Mouse (Mus musculus) stomach, embryonic 15.5 days (tissue): ENCODE data around the gene Nepn. TPM values are rescaled to one million over a fixed set of nuclear protein-coding genes. Genes with fewer than 3 reads are reported as not detected.

ENCODE experiments used
- ATAC-seq: fragments of 200-750 bp; cut with Nextera tagmentation; 2 replicates; pipeline ENCODE4 v1.8.0; 2017; ENCODE audit warnings: low read depth, moderate number of reproducible peaks, moderate TSS enrichment; ENCODE audit not compliant: insufficient read depth, low FRiP score
- H3K27ac ChIP-seq: fragments of 300-500 bp; sonication (generic); 2 replicates; pipeline ENCODE4 v1.5.1; 2015; ENCODE audit warnings: mild to moderate bottlenecking, inconsistent platforms
- H3K27me3 ChIP-seq: fragments of 300-500 bp; sonication (generic); replicated peaks from 2 replicates; pipeline ENCODE4 v1.6.1; 2015; ENCODE audit warnings: inconsistent platforms
- H3K36me3 ChIP-seq: fragments of 300-500 bp; sonication (generic); 2 replicates; pipeline ENCODE4 v1.6.1; 2015; ENCODE audit warnings: inconsistent platforms
- H3K4me1 ChIP-seq: fragments of 300-500 bp; sonication (generic); 2 replicates; pipeline ENCODE4 v1.6.1; 2015; ENCODE audit warnings: inconsistent platforms
- H3K4me2 ChIP-seq: fragments of 300-500 bp; sonication (generic); 2 replicates; pipeline ENCODE4 v1.6.1; 2015; ENCODE audit warnings: mild to moderate bottlenecking, inconsistent platforms
- H3K4me3 ChIP-seq: fragments of 300-500 bp; sonication (generic); replicated peaks from 2 replicates; pipeline ENCODE4 v1.5.1; 2015; ENCODE audit warnings: inconsistent platforms
- H3K9ac ChIP-seq: fragments of 300-500 bp; sonication (generic); 2 replicates; pipeline ENCODE4 v1.6.1; 2015; ENCODE audit warnings: inconsistent platforms
- H3K9me3 ChIP-seq: fragments of 300-500 bp; sonication (generic); 2 replicates; pipeline ENCODE4 v1.6.1; 2016; ENCODE audit warnings: inconsistent platforms
- WGBS: fragments of 180-500 bp; shearing (Covaris S2); methylation state at CpG from one replicate; pipeline ENCODE4 v1.1.7; 2015; 5-methylcytosine and 5-hydroxymethylcytosine counted together
- polyA plus RNA-seq: library from polyadenylated mRNA; unstranded; fragments of >200 nt; fragmentation: Nextera tagmentation; extraction: Ambion mirVana; gene quantifications from 2 replicates; pipeline ENCODE4 v1.2.1, GENCODE M21; 2015

The Nepn gene
- polyA plus RNA-seq, 1 experiment from 2014 or later = 15.5 TPM

GRCm38 (mm10) chr10:52430953-52431352 lies 42.2 kb downstream of the Nepn start:
- Histone ChIP-seq H3K27ac (no peak overlapping the region), H3K4me3 (no peak overlapping the region), H3K9ac (no peak overlapping the region), H3K27me3 (no peaks in the 10 kb centered on the region), H3K36me3 (peaks cover 36% of the 10 kb centered on the region), H3K4me2 (no peak overlapping the region), H3K4me1 (0 out of 2 replicates have a peak, but pooled peaks cover 3% of the 10 kb centered on the region), H3K9me3 (no peaks in the 10 kb centered on the region)
- WGBS = 84% methylated on average over 1 of the region's 1 CpGs
- no peak for ATAC-seq

GRCm38 (mm10) chr10:52434836-52435235 lies 46.1 kb downstream of the Nepn start:
- no peaks in the 10 kb centered on the region for H3K27me3 ChIP-seq
- 93% methylated on average over 8 of the region's 8 CpGs for WGBS
- no peak overlapping the region for H3K27ac ChIP-seq
- H3K4me1 ChIP-seq = no peaks in the 10 kb centered on the region
- H3K36me3 ChIP-seq = peaks cover 50% of the 10 kb centered on the region
- H3K9ac ChIP-seq = no peak overlapping the region
- H3K9me3 ChIP-seq = no peaks in the 10 kb centered on the region
- H3K4me2 ChIP-seq = no peak overlapping the region
- ATAC-seq = no peak
- H3K4me3 ChIP-seq = no peak overlapping the region

Other genes with a start within 250 kb of the Nepn start
- gene Ros1, start 193.7 kb upstream of the Nepn start, polyA plus RNA-seq = 0.62 and 1.1 TPM in 2 replicates
- 34.4 and 43.8 TPM in 2 replicates for gene Dcbld1, start 155.4 kb upstream of the Nepn start, polyA plus RNA-seq
- not detected in 2 replicates for gene Gm26741, start 30.2 kb upstream of the Nepn start, polyA plus RNA-seq
- 19.8 and 22.1 TPM in 2 replicates for gene Gopc, start 6.8 kb upstream of the Nepn start, polyA plus RNA-seq
- 14.6 and 16.4 TPM in 2 replicates for gene Nus1, start 28.6 kb downstream of the Nepn start, polyA plus RNA-seq